Mouse (Mus musculus) megakaryocyte-erythroid progenitor cell, adult 5-6 weeks (primary cell): Measurements from ENCODE around the gene Olfr358. TPM values are rescaled to one million over a fixed set of nuclear protein-coding genes. Genes with fewer than 3 reads are reported as not detected.

Source experiments
- ATAC-seq: replicated peaks from 2 replicates; pipeline ENCODE4 v1.8.0; 2016; ENCODE audit warnings: mild to moderate bottlenecking, inconsistent platforms; ENCODE audit not compliant: severe bottlenecking, poor library complexity, low FRiP score, low TSS enrichment
- total RNA-seq, 2 experiments: library from RNA; stranded (forward) in 1 of 2; stranded (reverse) in 1 of 2; fragments of 200-1000, 215-1000 nt in 1 of 2; fragments of >200 nt in 1 of 2; fragmentation: Nextera tagmentation in 1 of 2; gene quantifications; 2 replicates each; pipeline ENCODE4 v1.2.3; 2014 to 2017

The Olfr358 gene
- total RNA-seq (2014; fragmentation: Nextera tagmentation): not detected in 2 replicates
- total RNA-seq (2017): not detected in 2 replicates

DNA sequence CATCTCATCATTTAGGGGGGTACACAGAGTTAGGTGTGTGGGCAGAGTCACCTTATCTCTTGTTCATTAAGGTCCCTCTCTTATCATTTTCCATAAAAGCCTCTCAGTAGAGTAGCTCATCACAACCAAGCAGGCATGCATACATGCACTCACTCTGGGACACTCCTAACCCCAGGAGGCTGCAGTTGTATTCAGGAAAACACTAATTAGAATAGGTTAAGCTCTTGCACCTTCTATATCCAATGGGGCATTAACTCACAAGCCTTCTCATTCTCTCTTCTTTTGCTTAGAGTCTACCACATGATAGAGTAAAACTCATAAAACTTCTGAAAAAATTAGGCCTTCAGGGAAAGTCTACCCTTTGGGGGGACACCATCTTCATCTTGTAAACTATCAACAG lies at the start of gene Olfr358:
TSS of gene Olfr358 (minus strand) at position 101 of the 400 bp plus-strand sequence.
- ATAC-seq: no peak

- no peak for ATAC-seq
Observed at GRCm38 (mm10) chr2:36997030-36997429, 12.1 kb downstream of the Olfr358 start.

- no peak for ATAC-seq
Observed at GRCm38 (mm10) chr2:36993527-36993926, 15.6 kb downstream of the Olfr358 start, which contains the start of gene Olfr357. Olfr357 (plus strand) TSS chr2:36993827.

Other genes with a start within 250 kb of the Olfr358 start
- not detected in 2 replicates for gene Olfr348, start 225.1 kb downstream of the Olfr358 start, total RNA-seq (2014; fragmentation: Nextera tagmentation)
- gene Olfr348, start 225.1 kb downstream of the Olfr358 start, total RNA-seq (2017): not detected in 2 replicates
- gene Olfr50, start 218.8 kb downstream of the Olfr358 start, total RNA-seq (2014; fragmentation: Nextera tagmentation): not detected in 2 replicates
- gene Olfr50, start 218.8 kb downstream of the Olfr358 start, total RNA-seq (2017): not detected in 2 replicates
- not detected in 2 replicates for gene Olfr3, start 192.3 kb downstream of the Olfr358 start, total RNA-seq (2014; fragmentation: Nextera tagmentation)
- gene Olfr3, start 192.3 kb downstream of the Olfr358 start, total RNA-seq (2017): not detected in 2 replicates
- not detected in 2 replicates for gene Olfr350, start 163.0 kb downstream of the Olfr358 start, total RNA-seq (2014; fragmentation: Nextera tagmentation)
- gene Olfr350, start 163.0 kb downstream of the Olfr358 start, total RNA-seq (2017): not detected in 2 replicates
- not detected in 2 replicates for gene Olfr351, start 146.7 kb downstream of the Olfr358 start, total RNA-seq (2014; fragmentation: Nextera tagmentation)
- gene Olfr351, start 146.7 kb downstream of the Olfr358 start, total RNA-seq (2017): not detected in 2 replicates
- gene Olfr352, start 140.9 kb downstream of the Olfr358 start, total RNA-seq (2014; fragmentation: Nextera tagmentation): not detected in 2 replicates
- not detected in 2 replicates for gene Olfr352, start 140.9 kb downstream of the Olfr358 start, total RNA-seq (2017)
- not detected in 2 replicates for gene Olfr353, start 116.4 kb downstream of the Olfr358 start, total RNA-seq (2014; fragmentation: Nextera tagmentation)
- gene Olfr353, start 116.4 kb downstream of the Olfr358 start, total RNA-seq (2017): not detected in 2 replicates
- not detected in 2 replicates for gene Olfr354, start 103.7 kb downstream of the Olfr358 start, total RNA-seq (2014; fragmentation: Nextera tagmentation)
- gene Olfr354, start 103.7 kb downstream of the Olfr358 start, total RNA-seq (2017): not detected in 2 replicates
- not detected in 2 replicates for gene Olfr355, start 80.4 kb downstream of the Olfr358 start, total RNA-seq (2014; fragmentation: Nextera tagmentation)
- gene Olfr355, start 80.4 kb downstream of the Olfr358 start, total RNA-seq (2017): not detected in 2 replicates
- gene Olfr356, start 72.2 kb downstream of the Olfr358 start, total RNA-seq (2014; fragmentation: Nextera tagmentation): not detected in 2 replicates
- not detected in 2 replicates for gene Olfr356, start 72.2 kb downstream of the Olfr358 start, total RNA-seq (2017)
- gene Olfr357, start 15.5 kb downstream of the Olfr358 start, total RNA-seq (2014; fragmentation: Nextera tagmentation): not detected in 2 replicates
- not detected in 2 replicates for gene Olfr357, start 15.5 kb downstream of the Olfr358 start, total RNA-seq (2017)
- not detected in 2 replicates for gene Olfr360, start 56.4 kb upstream of the Olfr358 start, total RNA-seq (2014; fragmentation: Nextera tagmentation)
- not detected in 2 replicates for gene Olfr360, start 56.4 kb upstream of the Olfr358 start, total RNA-seq (2017)
- gene Olfr361, start 80.0 kb upstream of the Olfr358 start, total RNA-seq (2014; fragmentation: Nextera tagmentation): not detected in 2 replicates
- not detected in 2 replicates for gene Olfr361, start 80.0 kb upstream of the Olfr358 start, total RNA-seq (2017)
- gene Olfr362, start 108.6 kb upstream of the Olfr358 start, total RNA-seq (2014; fragmentation: Nextera tagmentation): not detected in 2 replicates
- gene Olfr362, start 108.6 kb upstream of the Olfr358 start, total RNA-seq (2017): not detected in 2 replicates
- not detected in 2 replicates for gene Olfr364-ps1, start 130.0 kb upstream of the Olfr358 start, total RNA-seq (2014; fragmentation: Nextera tagmentation)
- gene Olfr364-ps1, start 130.0 kb upstream of the Olfr358 start, total RNA-seq (2017): not detected in 2 replicates
- gene Olfr365, start 178.9 kb upstream of the Olfr358 start, total RNA-seq (2014; fragmentation: Nextera tagmentation): not detected in 2 replicates
- gene Olfr365, start 178.9 kb upstream of the Olfr358 start, total RNA-seq (2017): not detected in 2 replicates
- gene Olfr366, start 202.2 kb upstream of the Olfr358 start, total RNA-seq (2014; fragmentation: Nextera tagmentation): not detected in 2 replicates
- gene Olfr366, start 202.2 kb upstream of the Olfr358 start, total RNA-seq (2017): not detected in 2 replicates